Mouse (Mus musculus) heart, embryonic 15.5 days (tissue): ENCODE measurements around the gene Myof. TPM values are rescaled to one million over a fixed set of nuclear protein-coding genes. Genes with fewer than 3 reads are reported as not detected.

Experiments used
- ATAC-seq: fragments of 200-750 bp; cut with Nextera tagmentation; replicated peaks from 2 replicates; pipeline ENCODE4 v1.8.0; 2017; ENCODE audit warnings: low read depth, moderate TSS enrichment; ENCODE audit not compliant: insufficient number of reproducible peaks, insufficient read depth, low FRiP score
- H3K27ac ChIP-seq: fragments of 300-500 bp; sonication (generic); 2 replicates; pipeline ENCODE4 v1.5.1; 2015; ENCODE audit warnings: mild to moderate bottlenecking, inconsistent platforms
- H3K27me3 ChIP-seq: fragments of 300-500 bp; sonication (generic); 2 replicates; pipeline ENCODE4 v1.6.1; 2015; ENCODE audit warnings: inconsistent platforms
- H3K36me3 ChIP-seq: fragments of 300-500 bp; sonication (generic); 2 replicates; pipeline ENCODE4 v1.6.1; 2015; ENCODE audit warnings: mild to moderate bottlenecking, inconsistent platforms
- H3K4me1 ChIP-seq: fragments of 300-500 bp; sonication (generic); replicated peaks from 2 replicates; pipeline ENCODE4 v1.6.1; 2015; ENCODE audit warnings: inconsistent platforms
- H3K4me2 ChIP-seq: fragments of 300-500 bp; sonication (generic); 2 replicates; pipeline ENCODE4 v1.6.1; 2015; ENCODE audit warnings: inconsistent platforms, mild to moderate bottlenecking, moderate library complexity
- H3K4me3 ChIP-seq: fragments of 300-500 bp; sonication (generic); 2 replicates; pipeline ENCODE4 v1.5.1; 2015; ENCODE audit warnings: mild to moderate bottlenecking, inconsistent platforms
- H3K9ac ChIP-seq: fragments of 300-500 bp; sonication (generic); 2 replicates; pipeline ENCODE4 v1.6.1; 2015; ENCODE audit warnings: mild to moderate bottlenecking, inconsistent platforms
- H3K9me3 ChIP-seq: fragments of 300-500 bp; sonication (generic); replicated peaks from 2 replicates; pipeline ENCODE4 v1.6.1; 2016; ENCODE audit warnings: inconsistent platforms
- WGBS: fragments of 180-500 bp; shearing (Covaris S2); methylation state at CpG from one replicate; pipeline ENCODE4 v1.1.7; 2015; ENCODE audit warnings: mixed read lengths; 5-methylcytosine and 5-hydroxymethylcytosine counted together
- polyA plus RNA-seq: library from polyadenylated mRNA; unstranded; fragments of >200 nt; fragmentation: Nextera tagmentation; extraction: Ambion mirVana; gene quantifications from 2 replicates; pipeline ENCODE4 v1.2.1, GENCODE M21; 2015

Gene Myof
- polyA plus RNA-seq, 1 experiment from 2014 or later = 5.5 TPM

DNA sequence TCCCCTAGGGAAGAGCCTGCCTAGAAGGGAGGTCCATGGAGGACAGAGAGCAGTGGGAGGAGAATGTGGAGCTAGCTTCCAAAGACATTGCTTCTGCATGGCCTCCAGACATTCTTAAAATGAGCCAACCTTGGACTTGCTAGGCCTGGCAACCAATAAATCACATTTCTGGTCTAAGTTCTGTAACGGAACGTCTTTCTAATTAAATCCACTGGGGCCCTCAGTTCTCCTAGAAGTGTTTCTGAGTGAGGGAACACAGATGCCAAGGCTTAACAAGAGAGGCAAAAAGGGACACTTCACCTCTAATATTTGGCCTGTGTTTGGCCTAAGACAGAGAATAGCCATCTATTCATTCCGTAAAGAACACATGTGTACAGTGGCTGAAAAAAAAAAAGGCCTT, 136.5 kb downstream of the Myof start:
- Histone ChIP-seq H3K4me1 (peaks cover 12% of the 10 kb centered on the region), H3K36me3 (no peaks in the 10 kb centered on the region), H3K27ac (no peak overlapping the region), H3K9ac (no peak overlapping the region), H3K27me3 (no peaks in the 10 kb centered on the region), H3K4me2 (no peak overlapping the region), H3K9me3 (no peaks in the 10 kb centered on the region), H3K4me3 (no peak overlapping the region)
- WGBS = 68% methylated on average over 3 of the region's 3 CpGs
- ATAC-seq = no peak

DNA sequence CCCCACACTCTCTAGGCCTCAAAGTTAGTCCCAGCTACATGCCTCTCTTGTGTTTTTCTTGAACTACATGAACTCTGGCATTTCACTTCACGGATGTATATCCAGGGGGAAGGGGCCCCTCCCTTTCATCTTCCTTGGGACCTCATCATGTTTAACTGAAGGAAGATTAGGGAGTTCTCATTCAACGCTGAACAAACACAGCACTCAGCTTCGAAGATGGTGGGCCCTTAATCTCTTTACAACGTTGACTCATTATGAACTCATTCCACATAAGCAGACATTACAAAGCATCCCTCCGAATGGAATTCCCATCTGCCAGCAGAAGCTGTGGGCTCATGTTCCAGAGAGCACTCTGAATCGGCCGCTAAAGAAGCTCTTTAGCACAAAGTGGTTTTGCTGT, 147.3 kb downstream of the Myof start:
- Histone ChIP-seq H3K9ac (no peak overlapping the region), H3K9me3 (no peaks in the 10 kb centered on the region), H3K36me3 (no peaks in the 10 kb centered on the region), H3K27me3 (no peaks in the 10 kb centered on the region), H3K4me3 (no peak overlapping the region), H3K27ac (no peak overlapping the region), H3K4me1 (no peaks in the 10 kb centered on the region), H3K4me2 (no peak overlapping the region)
- ATAC-seq = no peak
- WGBS = 48% methylated on average over 7 of the region's 7 CpGs

DNA sequence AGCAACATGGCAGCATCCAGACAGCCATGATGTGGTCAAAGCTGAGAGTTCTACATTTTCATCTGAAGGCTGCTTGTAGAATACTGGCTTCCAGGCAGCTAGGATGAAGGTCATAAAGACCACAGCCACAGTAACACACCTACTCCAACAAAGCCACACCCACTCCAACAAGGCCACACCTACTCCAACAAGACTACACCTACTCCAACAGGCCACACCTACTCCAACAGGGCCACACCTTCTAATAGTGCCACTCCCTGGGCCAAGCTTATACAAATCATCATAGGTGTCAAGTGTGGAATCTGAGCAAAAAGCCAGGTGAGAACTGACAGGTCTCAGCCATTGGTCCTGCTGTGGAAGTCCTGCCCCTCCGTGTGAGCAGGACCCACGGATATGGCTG, 152.4 kb downstream of the Myof start:
- WGBS = 67% methylated on average over 2 of the region's 2 CpGs
- Histone ChIP-seq H3K4me2 (no peak overlapping the region), H3K9me3 (no peaks in the 10 kb centered on the region), H3K36me3 (no peaks in the 10 kb centered on the region), H3K4me3 (no peak overlapping the region), H3K27me3 (0 out of 2 replicates have a peak, but pooled peaks cover 3% of the 10 kb centered on the region), H3K9ac (no peak overlapping the region), H3K27ac (no peak overlapping the region), H3K4me1 (0 out of 2 replicates have a peak, but pooled peaks cover 2% of the 10 kb centered on the region)
- ATAC-seq = no peak

DNA sequence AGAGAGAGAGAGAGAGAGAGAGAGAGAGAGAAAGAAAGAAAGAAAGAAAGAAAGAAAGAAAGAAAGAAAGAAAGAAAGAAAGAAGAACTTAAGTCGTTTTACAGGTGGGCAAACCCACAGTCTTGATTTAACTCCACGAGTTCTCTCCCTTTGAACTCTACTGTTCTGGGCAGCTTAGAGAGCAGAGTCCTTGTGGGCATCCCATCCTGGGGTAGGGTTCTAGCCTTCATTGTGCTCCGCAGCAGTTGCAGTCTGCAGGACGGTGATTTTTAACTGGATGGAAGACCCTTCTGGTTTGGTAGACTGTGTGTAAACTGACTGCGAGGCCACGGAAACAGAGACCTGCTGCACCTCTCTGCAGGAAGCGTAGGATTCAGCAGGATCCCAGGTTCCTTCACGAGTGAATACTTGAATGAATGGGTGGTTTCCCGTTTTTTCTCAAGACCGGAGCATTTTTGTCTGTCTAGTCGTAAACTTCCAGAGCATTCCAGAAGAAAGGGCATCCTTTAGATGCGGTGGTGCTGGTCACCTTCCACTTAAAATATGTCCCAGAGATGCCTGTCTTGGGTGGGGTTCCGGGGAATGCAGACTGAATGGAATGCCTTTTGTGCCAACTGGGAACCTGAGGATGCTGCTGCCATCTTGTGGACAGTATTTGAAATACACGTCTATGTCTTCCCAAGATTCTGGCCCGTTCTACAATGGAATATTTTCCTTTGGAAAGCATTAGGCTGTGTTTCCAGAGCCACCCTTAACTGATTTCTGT, 156.8 kb downstream of the Myof start:
- Histone ChIP-seq H3K4me1 (0 out of 2 replicates have a peak, but pooled peaks cover 2% of the 10 kb centered on the region), H3K4me3 (peak overlapping the region; percentile 16), H3K9me3 (no peaks in the 10 kb centered on the region), H3K4me2 (peak overlapping the region; percentile 52), H3K36me3 (no peaks in the 10 kb centered on the region), H3K27ac (no peak overlapping the region), H3K9ac (no peak overlapping the region), H3K27me3 (peaks cover 13% of the 10 kb centered on the region)
- ATAC-seq = no peak
- 11% methylated on average over 15 of the region's 15 CpGs for WGBS

DNA sequence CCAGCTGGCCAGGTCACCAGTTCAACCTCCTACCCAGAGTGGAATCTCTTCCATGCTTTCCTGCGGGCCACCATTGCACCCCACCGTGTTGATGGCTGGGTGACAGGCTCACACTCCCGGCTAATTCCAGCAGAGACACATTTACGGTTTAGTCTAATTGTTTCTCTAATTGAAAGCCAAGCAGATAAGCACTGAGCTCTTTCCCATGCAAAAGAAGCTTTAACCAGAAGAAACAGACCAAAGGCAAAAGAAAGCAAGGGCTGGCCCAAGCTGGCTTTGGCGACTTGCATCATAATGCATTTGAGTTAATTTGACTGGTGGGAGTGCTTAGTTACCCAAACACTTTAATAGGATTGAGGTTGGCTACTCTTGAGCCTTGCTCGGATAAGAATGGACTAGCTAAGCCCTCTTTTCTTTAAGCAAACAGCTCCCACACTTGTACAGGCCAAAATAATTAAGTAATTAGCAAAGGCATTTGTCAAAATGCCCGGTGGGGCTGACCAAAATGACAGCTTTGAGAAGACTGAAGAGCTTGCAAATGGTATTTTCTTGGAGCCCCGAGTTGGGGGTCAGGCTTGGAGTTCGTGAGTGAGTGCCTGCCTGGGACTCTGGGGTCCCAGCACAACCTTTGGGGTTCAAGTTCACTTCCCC, 161.8 kb downstream of the Myof start:
- no peak overlapping the region for H3K4me3 ChIP-seq
- H3K9me3 ChIP-seq = no peaks in the 10 kb centered on the region
- 31% methylated on average over 9 of the region's 9 CpGs for WGBS
- no peaks in the 10 kb centered on the region for H3K36me3 ChIP-seq
- H3K27ac ChIP-seq = no peak overlapping the region
- ATAC-seq = no peak
- peaks cover 15% of the 10 kb centered on the region for H3K4me1 ChIP-seq
- peaks cover 52% of the 10 kb centered on the region for H3K27me3 ChIP-seq
- no peak overlapping the region for H3K9ac ChIP-seq
- H3K4me2 ChIP-seq = no peak overlapping the region

DNA sequence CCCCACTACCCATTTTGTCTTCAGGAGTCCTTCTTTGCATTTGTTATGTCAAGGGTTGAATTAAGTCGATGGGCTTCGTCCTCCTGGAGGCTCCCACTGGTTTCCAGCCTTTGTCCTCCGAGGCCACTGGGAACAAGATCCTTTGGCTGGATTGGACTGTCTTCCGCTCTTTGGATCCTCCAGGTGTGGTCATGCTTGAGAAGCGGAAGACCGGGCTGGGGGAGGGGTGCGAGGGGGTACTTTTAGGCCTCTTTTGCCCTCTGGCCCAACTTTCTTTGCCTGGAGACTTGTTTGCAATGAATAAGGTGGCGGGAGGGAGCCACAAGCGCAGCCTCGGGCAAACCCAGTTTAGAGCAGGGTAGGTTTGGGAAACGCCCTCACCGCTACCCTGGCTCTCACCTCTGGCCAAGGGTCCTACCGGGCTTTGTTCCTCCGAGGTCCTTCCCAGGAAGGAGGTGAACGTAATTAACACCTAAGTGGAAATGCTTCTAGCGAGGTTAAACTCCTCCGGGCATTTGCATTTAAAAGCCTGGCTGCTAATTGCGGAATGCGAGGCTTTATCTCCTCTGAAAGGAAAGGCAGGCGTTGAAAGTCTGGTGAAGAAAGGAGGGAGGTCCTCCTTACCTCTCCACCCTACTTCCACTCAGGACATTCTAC, 165.7 kb downstream of the Myof start:
- H3K4me2 ChIP-seq = peak overlapping the region; percentile 52

DNA sequence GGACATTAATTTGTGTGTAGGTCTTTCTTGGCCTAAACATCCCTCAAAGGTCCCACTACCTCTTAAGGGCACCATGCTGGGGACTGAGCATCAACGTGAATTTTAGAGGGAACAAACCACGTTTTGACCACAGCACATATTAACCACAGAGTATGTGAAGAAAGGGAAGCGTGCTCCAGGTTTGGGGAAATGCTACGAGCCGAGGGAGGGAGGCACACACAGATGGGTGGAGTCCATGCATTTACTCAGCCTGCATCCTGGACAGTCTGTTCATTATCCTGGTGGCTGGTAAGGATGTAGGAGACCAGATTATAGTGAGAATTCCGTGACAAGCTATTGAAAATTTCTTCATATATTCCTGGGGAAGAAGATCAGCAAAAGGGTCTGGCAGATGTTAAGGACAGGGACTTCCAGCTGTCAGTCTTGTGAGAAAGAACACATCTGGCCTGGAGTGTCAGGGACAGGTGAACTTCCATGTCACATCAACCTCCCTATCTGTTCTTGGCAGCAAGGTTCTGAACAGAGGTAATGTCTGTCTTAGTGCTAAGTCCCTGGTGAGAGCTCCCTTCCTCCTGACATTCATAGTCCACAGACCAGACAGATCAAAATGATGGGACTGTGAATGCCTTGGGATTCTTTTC, 166.7 kb downstream of the Myof start:
- WGBS = 55% methylated on average over 6 of the region's 6 CpGs
- no peak overlapping the region for H3K4me2 ChIP-seq
- H3K9ac ChIP-seq = no peak overlapping the region
- no peaks in the 10 kb centered on the region for H3K36me3 ChIP-seq
- H3K9me3 ChIP-seq = no peaks in the 10 kb centered on the region
- H3K4me3 ChIP-seq = no peak overlapping the region
- peaks cover 50% of the 10 kb centered on the region for H3K27me3 ChIP-seq
- no peak overlapping the region for H3K27ac ChIP-seq
- ATAC-seq = no peak
- H3K4me1 ChIP-seq = peaks cover 13% of the 10 kb centered on the region

More for the DNA sequence above, 165.7 kb downstream of the Myof start:
- H3K36me3 ChIP-seq = no peaks in the 10 kb centered on the region
- H3K9ac ChIP-seq = no peak overlapping the region
- no peak for ATAC-seq
- H3K4me1 ChIP-seq = peaks cover 13% of the 10 kb centered on the region
- no peak overlapping the region for H3K27ac ChIP-seq
- H3K27me3 ChIP-seq = peaks cover 50% of the 10 kb centered on the region
- no peaks in the 10 kb centered on the region for H3K9me3 ChIP-seq
- 9% methylated on average over 20 of the region's 20 CpGs for WGBS
- H3K4me3 ChIP-seq = peak overlapping the region; percentile 21

DNA sequence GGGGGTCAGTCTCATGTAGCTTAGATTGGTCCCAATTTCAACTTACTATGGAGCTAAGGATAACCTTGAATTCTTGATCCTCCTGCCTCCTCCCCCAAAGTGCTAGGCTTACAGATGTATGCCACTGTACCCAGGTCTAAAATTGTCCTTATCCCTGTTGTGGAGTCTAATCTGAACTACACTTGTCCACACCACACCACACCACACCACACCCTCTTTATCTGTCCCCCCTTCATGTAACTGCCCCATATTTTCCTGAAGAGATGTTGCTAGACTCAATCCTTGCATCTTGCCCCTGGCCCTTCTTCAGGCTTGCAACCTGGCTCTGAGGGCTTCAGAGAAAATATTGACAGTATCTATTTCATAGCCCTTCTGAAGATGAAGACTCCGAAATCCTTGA, 169.9 kb downstream of the Myof start:
- peaks cover 11% of the 10 kb centered on the region for H3K4me1 ChIP-seq
- ATAC-seq = no peak
- H3K27ac ChIP-seq = no peak overlapping the region
- no peaks in the 10 kb centered on the region for H3K9me3 ChIP-seq
- no peak overlapping the region for H3K4me2 ChIP-seq
- H3K4me3 ChIP-seq = no peak overlapping the region
- 84% methylated on average over 1 of the region's 1 CpGs for WGBS
- H3K36me3 ChIP-seq = no peaks in the 10 kb centered on the region
- peaks cover 27% of the 10 kb centered on the region for H3K27me3 ChIP-seq
- H3K9ac ChIP-seq = no peak overlapping the region

DNA sequence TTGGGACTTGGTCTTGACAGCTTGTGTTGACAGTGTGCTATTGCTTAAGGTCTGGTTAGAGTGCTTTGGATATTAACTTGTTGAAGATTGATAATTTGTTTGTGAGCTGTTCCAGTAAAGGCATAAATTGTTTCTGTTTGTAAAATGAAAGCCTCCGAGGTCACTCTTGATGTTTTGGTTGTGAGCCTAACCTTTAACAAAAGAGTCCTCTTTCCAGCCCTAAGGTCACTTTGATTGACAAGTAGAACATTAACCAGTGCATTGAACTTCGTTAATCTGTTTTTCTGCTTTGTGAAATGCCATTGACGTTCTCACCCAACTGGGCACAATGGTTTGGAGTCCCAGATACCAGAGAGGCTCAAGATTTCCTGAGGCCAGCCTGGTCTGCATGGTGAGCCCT, 175.8 kb downstream of the Myof start:
- WGBS = 81% methylated on average over 3 of the region's 3 CpGs
- Histone ChIP-seq H3K4me1 (no peaks in the 10 kb centered on the region), H3K9ac (no peak overlapping the region), H3K36me3 (no peaks in the 10 kb centered on the region), H3K4me2 (no peak overlapping the region), H3K4me3 (no peak overlapping the region), H3K27ac (no peak overlapping the region), H3K9me3 (no peaks in the 10 kb centered on the region), H3K27me3 (no peaks in the 10 kb centered on the region)
- ATAC-seq = no peak

DNA sequence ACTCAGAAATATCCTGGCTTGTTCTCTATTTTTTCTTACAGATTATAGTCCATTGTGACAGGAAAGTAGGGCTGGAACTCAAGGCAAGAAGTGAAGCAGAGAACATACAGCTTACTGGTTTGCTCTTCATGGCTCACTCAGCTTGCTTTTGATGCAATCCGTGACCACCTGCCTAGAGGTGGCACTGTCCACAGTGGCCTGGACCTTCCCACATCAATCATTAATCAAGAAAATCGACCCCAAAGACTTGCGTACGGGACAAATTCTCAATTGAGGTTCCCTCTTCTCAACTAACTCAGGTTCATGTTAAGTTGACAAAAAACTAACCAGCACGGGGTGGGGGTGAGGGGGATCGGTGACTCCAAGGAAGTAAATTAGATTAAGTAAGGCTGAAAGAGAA, 176.4 kb downstream of the Myof start:
- WGBS = 82% methylated on average over 6 of the region's 6 CpGs
- Histone ChIP-seq H3K4me1 (no peaks in the 10 kb centered on the region), H3K9me3 (no peaks in the 10 kb centered on the region), H3K36me3 (no peaks in the 10 kb centered on the region), H3K4me2 (no peak overlapping the region), H3K27me3 (no peaks in the 10 kb centered on the region), H3K27ac (no peak overlapping the region), H3K4me3 (no peak overlapping the region), H3K9ac (no peak overlapping the region)
- ATAC-seq = no peak

DNA sequence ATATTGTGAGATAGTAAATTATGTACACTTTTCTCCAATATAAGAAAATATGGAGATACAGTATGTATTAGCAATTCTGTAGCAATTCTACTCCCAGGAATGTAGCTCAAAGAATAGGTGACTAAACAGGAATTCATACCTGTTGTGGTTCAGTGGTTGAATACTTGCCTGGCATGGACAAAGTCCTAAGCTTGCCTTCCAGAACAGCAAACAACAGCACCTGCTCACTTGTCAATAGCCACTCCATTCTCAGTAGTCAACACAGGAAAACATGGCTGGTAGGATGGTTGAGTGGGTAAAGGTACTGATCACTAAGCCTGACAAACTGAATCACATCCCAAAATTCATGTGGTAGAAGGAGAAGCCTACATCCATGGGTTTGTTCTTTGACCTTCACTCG, 182.2 kb downstream of the Myof start:
- 0 out of 2 replicates have a peak, but pooled peaks cover 7% of the 10 kb centered on the region for H3K4me1 ChIP-seq
- H3K27ac ChIP-seq = no peak overlapping the region
- H3K4me3 ChIP-seq = no peak overlapping the region
- H3K36me3 ChIP-seq = no peaks in the 10 kb centered on the region
- H3K4me2 ChIP-seq = no peak overlapping the region
- ATAC-seq = no peak
- WGBS = 95% methylated on average over 1 of the region's 1 CpGs
- no peaks in the 10 kb centered on the region for H3K9me3 ChIP-seq
- no peaks in the 10 kb centered on the region for H3K27me3 ChIP-seq
- H3K9ac ChIP-seq = no peak overlapping the region
